Mouse (Mus musculus) midbrain, embryonic 15.5 days (tissue): ENCODE data around the gene Polr2i. TPM values are rescaled to one million over a fixed set of nuclear protein-coding genes. Genes with fewer than 3 reads are reported as not detected.
"Not testable (repeated sequence)": the region's sequence is repeated elsewhere in the genome, so short reads cannot be mapped to it uniquely, and the experiment has no call there.

Source experiments
- ATAC-seq: fragments of 200-750 bp; cut with Nextera tagmentation; replicated peaks from 2 replicates; pipeline ENCODE4 v1.8.0; 2017; ENCODE audit warnings: moderate TSS enrichment
- H3K27ac ChIP-seq: fragments of 300-500 bp; sonication (generic); 2 replicates; pipeline ENCODE4 v1.5.1; 2015; ENCODE audit warnings: mild to moderate bottlenecking, inconsistent platforms
- H3K27me3 ChIP-seq: fragments of 300-500 bp; sonication (generic); replicated peaks from 2 replicates; pipeline ENCODE4 v1.6.1; 2015; ENCODE audit warnings: inconsistent platforms
- H3K36me3 ChIP-seq: fragments of 300-500 bp; sonication (generic); replicated peaks from 2 replicates; pipeline ENCODE4 v1.6.1; 2015; ENCODE audit warnings: inconsistent platforms
- H3K4me1 ChIP-seq: fragments of 300-500 bp; sonication (generic); 2 replicates; pipeline ENCODE4 v1.6.1; 2015; ENCODE audit warnings: inconsistent platforms
- H3K4me2 ChIP-seq: fragments of 300-500 bp; sonication (generic); 2 replicates; pipeline ENCODE4 v1.6.1; 2015; ENCODE audit warnings: inconsistent platforms, mild to moderate bottlenecking, moderate library complexity
- H3K4me3 ChIP-seq: fragments of 300-500 bp; sonication (generic); 2 replicates; pipeline ENCODE4 v1.5.1; 2015; ENCODE audit warnings: mild to moderate bottlenecking, inconsistent platforms
- H3K9ac ChIP-seq: fragments of 300-500 bp; sonication (generic); 2 replicates; pipeline ENCODE4 v1.6.1; 2015; ENCODE audit warnings: mild to moderate bottlenecking, inconsistent platforms
- H3K9me3 ChIP-seq: fragments of 300-500 bp; sonication (generic); 2 replicates; pipeline ENCODE4 v1.6.1; 2016; ENCODE audit warnings: inconsistent platforms
- WGBS: fragments of 180-500 bp; shearing (Covaris S2); methylation state at CpG from one replicate; pipeline ENCODE4 v1.1.7; 2015; ENCODE audit warnings: mixed read lengths; 5-methylcytosine and 5-hydroxymethylcytosine counted together
- polyA plus RNA-seq: library from polyadenylated mRNA; unstranded; fragments of >200 nt; fragmentation: Nextera tagmentation; extraction: Ambion mirVana; gene quantifications from 2 replicates; pipeline ENCODE4 v1.2.1, GENCODE M21; 2015

The Polr2i gene
- polyA plus RNA-seq, 1 experiment from 2014 or later: 175 TPM

GRCm38 (mm10) chr7:30234276-30234858 is 2.6 kb downstream of the Polr2i start:
- no peak overlapping the region for H3K27ac ChIP-seq
- no peak overlapping the region for H3K9ac ChIP-seq
- no peaks in the 10 kb centered on the region for H3K9me3 ChIP-seq
- no peak for ATAC-seq
- H3K36me3 ChIP-seq: peaks cover 6% of the 10 kb centered on the region; the same call in 1 of the 2 replicates
- H3K4me1 ChIP-seq: peaks cover 23% of the 10 kb centered on the region
- no peak overlapping the region for H3K4me3 ChIP-seq
- 95% methylated on average over 15 of the region's 15 CpGs for WGBS
- H3K4me2 ChIP-seq: no peak overlapping the region
- no peaks in the 10 kb centered on the region for H3K27me3 ChIP-seq

- no peak for ATAC-seq
- Histone ChIP-seq H3K27ac (no peak overlapping the region), H3K27me3 (no peaks in the 10 kb centered on the region)
Observed at GRCm38 (mm10) chr7:30235091-30235490, 3.3 kb downstream of the Polr2i start.

GRCm38 (mm10) chr7:30235625-30236024 is 3.9 kb downstream of the Polr2i start, which contains the start of gene Ovol3:
TSS of gene Ovol3 (minus strand) at chr7:30235725.
- Histone ChIP-seq H3K4me3 (no peak within 1 kb of the TSS), H3K27ac (no peak within 1 kb of the TSS), H3K4me2 (no peak within 1 kb of the TSS), H3K9me3 (no peaks in the 10 kb centered on the region), H3K27me3 (no peaks in the 10 kb centered on the region), H3K36me3 (peaks cover 6% of the 10 kb centered on the region; the same call in 1 of the 2 replicates), H3K9ac (no peak within 1 kb of the TSS), H3K4me1 (peaks cover 20% of the 10 kb centered on the region)
- ATAC-seq: no peak
- 82% methylated on average over 4 of the region's 4 CpGs for WGBS

More at GRCm38 (mm10) chr7:30235091-30235490, 3.3 kb downstream of the Polr2i start:
- Histone ChIP-seq H3K36me3 (peaks cover 6% of the 10 kb centered on the region; the same call in 1 of the 2 replicates), H3K4me2 (no peak overlapping the region), H3K4me3 (no peak overlapping the region), H3K9ac (no peak overlapping the region), H3K9me3 (no peaks in the 10 kb centered on the region), H3K4me1 (peaks cover 23% of the 10 kb centered on the region)
- 90% methylated on average over 8 of the region's 8 CpGs for WGBS

GRCm38 (mm10) chr7:30237374-30237773 is 5.6 kb downstream of the Polr2i start:
- not testable (repeated sequence) for H3K4me3 ChIP-seq, H3K27ac ChIP-seq, ATAC-seq, H3K36me3 ChIP-seq, H3K9ac ChIP-seq, H3K4me2 ChIP-seq, H3K27me3 ChIP-seq, H3K9me3 ChIP-seq
- 92% methylated on average over 3 of the region's 3 CpGs for WGBS
- H3K4me1 ChIP-seq: peaks cover 14% of the 10 kb centered on the region

GRCm38 (mm10) chr7:30251956-30252954 is 20.5 kb downstream of the Polr2i start:
- 87% methylated on average over 12 of the region's 12 CpGs for WGBS
- H3K27me3 ChIP-seq: no peaks in the 10 kb centered on the region

GRCm38 (mm10) chr7:30265041-30265440 is 33.3 kb downstream of the Polr2i start:
- no peaks in the 10 kb centered on the region for H3K9me3 ChIP-seq
- no peak overlapping the region for H3K9ac ChIP-seq
- no peaks in the 10 kb centered on the region for H3K36me3 ChIP-seq
- no peaks in the 10 kb centered on the region for H3K27me3 ChIP-seq
- 86% methylated on average over 2 of the region's 2 CpGs for WGBS
- no peaks in the 10 kb centered on the region for H3K4me1 ChIP-seq
- no peak overlapping the region for H3K4me2 ChIP-seq
- no peak overlapping the region for H3K27ac ChIP-seq
- H3K4me3 ChIP-seq: no peak overlapping the region
- no peak for ATAC-seq

More at GRCm38 (mm10) chr7:30251956-30252954, 20.5 kb downstream of the Polr2i start:
- no peak for ATAC-seq
- Histone ChIP-seq H3K9me3 (no peaks in the 10 kb centered on the region), H3K4me1 (no peaks in the 10 kb centered on the region), H3K9ac (no peak overlapping the region), H3K4me2 (no peak overlapping the region), H3K27ac (no peak overlapping the region), H3K4me3 (no peak overlapping the region), H3K36me3 (no peaks in the 10 kb centered on the region)

GRCm38 (mm10) chr7:30265531-30265930 is 33.8 kb downstream of the Polr2i start:
- Histone ChIP-seq H3K9ac (no peak overlapping the region), H3K9me3 (no peaks in the 10 kb centered on the region), H3K36me3 (no peaks in the 10 kb centered on the region), H3K4me2 (no peak overlapping the region), H3K27ac (no peak overlapping the region), H3K27me3 (no peaks in the 10 kb centered on the region), H3K4me3 (no peak overlapping the region), H3K4me1 (no peaks in the 10 kb centered on the region)
- 96% methylated on average over 5 of the region's 5 CpGs for WGBS
- no peak for ATAC-seq

- Histone ChIP-seq H3K36me3 (no peaks in the 10 kb centered on the region), H3K27ac (no peak overlapping the region), H3K9ac (no peak overlapping the region), H3K27me3 (no peaks in the 10 kb centered on the region), H3K9me3 (no peaks in the 10 kb centered on the region), H3K4me1 (no peaks in the 10 kb centered on the region), H3K4me3 (no peak overlapping the region), H3K4me2 (no peak overlapping the region)
- 93% methylated on average over 7 of the region's 7 CpGs for WGBS
- no peak for ATAC-seq
Observed at GRCm38 (mm10) chr7:30265935-30266334, 34.2 kb downstream of the Polr2i start.

- Histone ChIP-seq H3K36me3 (no peaks in the 10 kb centered on the region), H3K9me3 (no peaks in the 10 kb centered on the region), H3K27me3 (no peaks in the 10 kb centered on the region), H3K4me2 (no peak overlapping the region), H3K27ac (no peak overlapping the region), H3K4me3 (no peak overlapping the region), H3K4me1 (no peaks in the 10 kb centered on the region), H3K9ac (no peak overlapping the region)
- WGBS: 82% methylated on average over 3 of the region's 3 CpGs
- ATAC-seq: no peak
Observed at GRCm38 (mm10) chr7:30266780-30267179, 35.0 kb downstream of the Polr2i start.

- WGBS: 85% methylated on average over 4 of the region's 4 CpGs
- H3K9ac ChIP-seq: no peak overlapping the region
- H3K36me3 ChIP-seq: no peaks in the 10 kb centered on the region
- no peaks in the 10 kb centered on the region for H3K4me1 ChIP-seq
- ATAC-seq: no peak
- no peaks in the 10 kb centered on the region for H3K9me3 ChIP-seq
- no peak overlapping the region for H3K4me2 ChIP-seq
- no peaks in the 10 kb centered on the region for H3K27me3 ChIP-seq
- H3K4me3 ChIP-seq: no peak overlapping the region
- H3K27ac ChIP-seq: no peak overlapping the region
Observed at GRCm38 (mm10) chr7:30269641-30270040, 37.9 kb downstream of the Polr2i start.

GRCm38 (mm10) chr7:30274383-30274782 is 42.6 kb downstream of the Polr2i start:
- Histone ChIP-seq H3K9me3 (no peaks in the 10 kb centered on the region), H3K4me1 (peaks cover 2% of the 10 kb centered on the region; the same call in 1 of the 2 replicates), H3K4me2 (no peak overlapping the region), H3K4me3 (no peak overlapping the region), H3K36me3 (no peaks in the 10 kb centered on the region), H3K27me3 (no peaks in the 10 kb centered on the region), H3K27ac (no peak overlapping the region), H3K9ac (no peak overlapping the region)
- 90% methylated on average over 6 of the region's 6 CpGs for WGBS
- ATAC-seq: no peak

- H3K36me3 ChIP-seq: no peaks in the 10 kb centered on the region
- no peaks in the 10 kb centered on the region for H3K9me3 ChIP-seq
- no peak overlapping the region for H3K4me3 ChIP-seq
- H3K4me1 ChIP-seq: peaks cover 13% of the 10 kb centered on the region
- H3K27me3 ChIP-seq: no peaks in the 10 kb centered on the region
- 64% methylated on average over 2 of the region's 2 CpGs for whole genome bisulfite sequencing
- no peak overlapping the region for H3K4me2 ChIP-seq
- no peak for ATAC-seq
- no peak overlapping the region for H3K27ac ChIP-seq
- H3K9ac ChIP-seq: no peak overlapping the region
Observed at GRCm38 (mm10) chr7:30278911-30279310, 47.2 kb downstream of the Polr2i start.
